Mouse (Mus musculus): ENCODE results near the gene Jun.

GRCm38 (mm10) chr4:95048731-95049100 is 3.3 kb downstream of the Jun start:
- TF ChIP-seq CTCF (IDR thresholded peaks at IDR 0.05; ENCODE audit: borderline replicate concordance, extremely low read depth, insufficient read depth, insufficient read length) = no peak
- no peak for TF ChIP-seq POLR2A (IDR thresholded peaks at IDR 0.05; ENCODE audit: borderline replicate concordance, extremely low read depth, insufficient read depth, insufficient read length, poor library complexity, severe bottlenecking)
